Mouse (Mus musculus): ENCODE data around the gene Fkbp4.

Fkbp4 gene

GRCm38 (mm10) chr6:128438317-128438870 is at the start of gene Fkbp4:
Gene Fkbp4, minus strand, starts transcription at chr6:128438677.
- peak; percentile 88 for DNase-seq (ENCODE audit: low spot score)

DNA sequence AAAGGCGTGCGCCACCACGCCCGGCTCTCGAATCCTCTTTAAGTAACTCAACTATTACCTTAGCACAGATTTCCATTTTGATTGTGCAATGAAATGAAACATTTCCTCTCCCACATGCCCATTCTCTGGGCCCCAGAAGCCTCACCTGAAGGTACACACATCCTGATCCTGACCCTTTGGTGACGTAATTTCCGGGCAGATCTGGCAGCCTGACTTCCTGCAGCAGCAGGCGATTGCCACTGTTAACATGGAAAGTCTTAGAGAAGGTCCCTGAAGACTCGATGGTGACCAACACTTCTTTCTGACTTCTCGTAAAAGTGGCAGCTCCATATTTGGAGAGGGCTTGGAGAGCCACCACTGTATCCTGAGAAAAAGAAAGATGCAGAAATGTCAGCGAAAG is 49.3 kb upstream of the Fkbp4 start:
- DNase-seq (ENCODE audit: low spot score): no peak

- DNase-seq (ENCODE audit: low spot score): peak; percentile 99
Measured at GRCm38 (mm10) chr6:128479463-128480454, 41.3 kb upstream of the Fkbp4 start.

- no peak for DNase-seq (ENCODE audit: low spot score)
Measured at GRCm38 (mm10) chr6:128477495-128477894, 39.0 kb upstream of the Fkbp4 start.

- no peak for DNase-seq (ENCODE audit: low spot score)
Measured at GRCm38 (mm10) chr6:128474112-128474511, 35.6 kb upstream of the Fkbp4 start.

GRCm38 (mm10) chr6:128469451-128469850 is 31.0 kb upstream of the Fkbp4 start:
- DNase-seq (ENCODE audit: low spot score): peak; percentile 63

- no peak for DNase-seq (ENCODE audit: low spot score)
Measured at GRCm38 (mm10) chr6:128467298-128467697, 28.8 kb upstream of the Fkbp4 start.

- DNase-seq (ENCODE audit: low spot score): no peak
Measured at GRCm38 (mm10) chr6:128466563-128466962, 28.1 kb upstream of the Fkbp4 start.

DNA sequence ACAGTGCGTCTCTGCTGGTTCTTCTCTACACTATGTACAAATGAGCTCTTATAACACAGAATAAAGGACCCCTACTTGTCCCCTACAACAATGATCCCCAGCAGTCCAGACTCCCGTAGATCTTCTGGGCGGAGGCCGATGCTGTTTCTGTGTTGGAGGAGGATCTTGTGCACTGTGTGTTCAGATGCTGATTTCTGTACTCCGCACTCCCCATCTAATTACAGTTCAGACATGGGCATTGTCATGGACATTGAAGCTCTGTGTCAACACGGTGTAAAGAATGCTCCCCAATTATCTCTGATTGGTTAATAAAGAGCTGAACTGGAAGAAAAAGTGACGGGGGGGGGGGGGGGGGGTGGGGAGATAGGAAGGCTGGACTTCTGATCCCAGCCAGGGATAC is 27.6 kb upstream of the Fkbp4 start:
- DNase-seq (ENCODE audit: low spot score): no peak

DNA sequence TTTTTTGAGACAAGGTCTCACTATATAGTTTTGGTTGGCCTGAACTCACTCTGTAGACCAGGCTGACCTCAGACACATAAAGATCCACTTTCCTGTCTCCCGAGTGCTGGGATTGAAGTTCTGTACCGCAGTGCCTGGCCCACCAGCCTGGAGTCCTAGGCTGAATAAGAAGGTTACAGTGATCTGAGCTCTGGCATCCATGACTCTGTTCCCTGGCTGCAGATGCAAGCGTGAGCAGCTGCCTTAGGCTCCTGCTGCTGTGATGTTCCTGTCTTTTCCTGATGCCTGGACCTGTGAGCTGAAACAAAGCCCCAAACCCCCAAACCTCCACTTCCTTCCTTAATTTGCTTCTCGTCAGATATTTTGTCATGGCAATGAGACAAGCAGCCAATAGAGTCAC is 26.5 kb upstream of the Fkbp4 start:
- DNase-seq (ENCODE audit: low spot score): no peak

- no peak for DNase-seq (ENCODE audit: low spot score)
Measured at GRCm38 (mm10) chr6:128461606-128462005, 23.1 kb upstream of the Fkbp4 start.

DNA sequence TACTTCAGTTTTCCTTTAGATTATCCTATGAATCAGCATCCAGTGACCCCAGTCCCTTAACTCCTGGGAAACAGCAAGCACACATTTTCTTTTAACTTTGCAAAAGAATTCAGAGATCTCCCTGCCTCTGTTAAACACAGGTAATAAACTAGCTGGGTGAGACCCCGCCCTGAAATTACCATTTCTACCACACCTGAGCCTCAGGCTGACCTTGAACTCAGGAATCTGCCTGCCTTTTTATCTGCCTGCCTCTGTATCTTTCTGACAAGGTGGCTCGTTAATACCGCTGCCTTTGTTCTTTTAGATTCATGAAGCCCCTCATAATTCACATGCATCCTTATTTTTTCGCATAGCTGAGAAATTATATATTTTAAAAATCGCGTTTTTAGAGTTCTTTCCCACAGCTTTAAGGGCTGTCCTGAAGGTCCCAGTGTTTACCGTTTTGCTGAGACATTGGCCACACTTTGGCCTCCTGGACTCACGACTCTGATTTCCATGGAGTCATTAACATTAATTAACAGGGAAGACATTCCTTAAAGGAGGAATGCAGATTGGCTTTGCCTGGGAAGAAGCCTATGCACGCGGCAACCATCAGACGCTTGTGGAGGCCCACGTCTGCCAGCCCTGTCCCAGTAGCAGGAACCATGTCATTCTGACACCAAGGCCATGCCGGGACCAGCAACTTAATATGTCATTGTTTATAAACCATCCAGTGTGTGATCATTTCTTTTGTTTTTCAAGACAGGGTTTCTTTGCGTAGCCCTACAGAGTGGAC is 22.4 kb upstream of the Fkbp4 start:
- no peak for DNase-seq (ENCODE audit: low spot score)

- no peak for DNase-seq (ENCODE audit: low spot score)
Measured at GRCm38 (mm10) chr6:128460321-128460720, 21.8 kb upstream of the Fkbp4 start.

GRCm38 (mm10) chr6:128457186-128457585 is 18.7 kb upstream of the Fkbp4 start:
- no peak for DNase-seq (ENCODE audit: low spot score)

DNA sequence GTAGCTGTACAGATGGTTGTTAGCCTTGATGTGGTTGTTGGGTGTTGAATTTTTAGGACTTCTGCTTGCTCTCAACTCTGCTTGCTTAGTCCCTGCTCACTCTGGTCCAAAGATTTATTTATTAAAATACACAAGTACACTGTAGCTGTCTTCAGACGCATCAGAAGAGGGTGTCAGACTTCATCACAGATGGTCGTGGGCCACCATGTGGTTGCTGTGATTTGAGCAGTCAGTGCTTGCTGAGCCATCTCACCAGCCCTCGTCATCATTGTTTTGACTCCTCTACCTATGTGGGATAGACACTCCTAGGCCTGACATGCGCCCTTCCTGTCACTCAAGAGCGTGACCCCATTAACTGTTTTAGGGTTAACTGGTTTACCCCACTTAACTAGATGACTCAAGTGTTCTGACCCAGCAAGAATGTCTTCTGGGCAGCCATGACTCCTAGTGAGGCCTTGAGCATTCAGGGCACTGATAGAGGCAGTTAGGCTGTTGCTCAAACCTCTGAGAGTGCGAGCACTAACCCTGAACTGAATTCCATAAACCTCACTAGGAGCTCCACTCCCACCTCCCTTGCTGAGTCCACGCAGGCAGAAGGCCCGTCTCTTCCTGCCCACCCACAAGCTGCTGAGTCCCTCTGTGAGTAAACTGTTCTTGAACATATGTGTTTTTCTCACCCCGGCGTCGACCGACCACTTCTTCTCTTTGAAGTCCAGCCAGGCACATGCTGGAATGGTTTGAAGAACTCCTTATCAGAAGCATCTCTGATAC is 17.5 kb upstream of the Fkbp4 start:
- no peak for DNase-seq (ENCODE audit: low spot score)

DNA sequence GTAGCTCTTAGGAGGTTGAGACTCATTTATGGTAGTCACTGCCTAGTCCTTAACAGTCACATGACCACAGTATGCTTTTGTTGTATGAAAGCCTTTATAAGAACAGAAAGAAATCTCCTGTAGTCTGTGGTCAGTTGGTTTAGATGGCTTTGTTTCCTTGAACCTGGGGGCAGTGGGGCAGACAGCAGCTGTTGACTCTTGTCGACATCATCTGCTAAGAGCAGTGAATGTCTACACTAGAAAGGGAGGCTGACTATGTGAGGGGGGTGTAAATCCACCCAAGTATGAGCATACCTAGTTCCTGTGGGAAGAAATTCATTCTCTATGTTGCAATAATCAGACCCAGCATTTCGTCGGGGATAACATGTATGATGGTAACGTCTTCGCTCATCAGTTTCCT is 8.6 kb upstream of the Fkbp4 start:
- DNase-seq (ENCODE audit: low spot score): no peak

GRCm38 (mm10) chr6:128445761-128446535 is 7.5 kb upstream of the Fkbp4 start:
- DNase-seq (ENCODE audit: low spot score): peak; percentile 54

DNA sequence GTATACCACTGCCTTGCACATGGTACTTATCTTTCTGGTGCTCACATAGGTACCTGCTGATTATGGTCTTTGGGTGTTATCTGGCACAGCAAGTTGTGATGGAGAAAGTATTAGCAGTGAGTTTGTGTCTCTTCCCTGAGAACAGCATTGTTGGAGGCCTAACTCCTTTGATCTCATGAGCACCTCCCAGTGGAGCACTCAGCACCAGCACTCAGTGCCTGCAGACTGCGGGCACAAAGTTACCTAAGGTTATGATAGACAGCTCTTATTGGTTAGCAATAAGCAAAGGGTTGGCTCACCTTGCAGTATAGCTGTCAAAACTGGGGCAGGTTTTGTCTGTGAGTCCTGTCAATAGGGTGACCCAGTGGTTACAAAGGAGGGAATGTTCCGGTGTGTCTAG is 1.8 kb upstream of the Fkbp4 start:
- DNase-seq (ENCODE audit: low spot score): no peak

DNA sequence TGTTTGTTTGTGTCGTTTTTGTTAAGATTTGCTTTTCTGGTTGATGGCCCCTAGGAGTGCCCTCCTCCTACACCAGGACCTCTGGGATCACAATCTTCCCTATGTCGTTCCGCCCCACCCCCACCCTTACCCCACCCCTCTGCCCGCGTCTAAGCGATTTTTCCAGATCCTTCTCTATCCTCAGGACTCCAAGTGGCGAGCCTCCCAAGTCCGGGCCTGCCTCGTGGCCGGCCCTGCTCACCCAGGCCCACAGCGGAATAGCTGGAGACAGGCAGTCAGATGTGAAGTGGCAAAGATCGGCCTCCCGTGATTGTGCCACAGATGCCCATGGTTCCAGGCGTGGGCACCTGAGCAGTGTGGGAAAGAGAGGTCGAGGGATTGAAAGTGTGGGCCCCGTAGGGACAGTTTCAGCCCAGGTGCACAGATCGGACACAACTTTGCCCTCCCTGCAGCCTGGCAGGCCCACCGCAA is 429 bp upstream of the Fkbp4 start:
- no peak for DNase-seq (ENCODE audit: low spot score)

DNA sequence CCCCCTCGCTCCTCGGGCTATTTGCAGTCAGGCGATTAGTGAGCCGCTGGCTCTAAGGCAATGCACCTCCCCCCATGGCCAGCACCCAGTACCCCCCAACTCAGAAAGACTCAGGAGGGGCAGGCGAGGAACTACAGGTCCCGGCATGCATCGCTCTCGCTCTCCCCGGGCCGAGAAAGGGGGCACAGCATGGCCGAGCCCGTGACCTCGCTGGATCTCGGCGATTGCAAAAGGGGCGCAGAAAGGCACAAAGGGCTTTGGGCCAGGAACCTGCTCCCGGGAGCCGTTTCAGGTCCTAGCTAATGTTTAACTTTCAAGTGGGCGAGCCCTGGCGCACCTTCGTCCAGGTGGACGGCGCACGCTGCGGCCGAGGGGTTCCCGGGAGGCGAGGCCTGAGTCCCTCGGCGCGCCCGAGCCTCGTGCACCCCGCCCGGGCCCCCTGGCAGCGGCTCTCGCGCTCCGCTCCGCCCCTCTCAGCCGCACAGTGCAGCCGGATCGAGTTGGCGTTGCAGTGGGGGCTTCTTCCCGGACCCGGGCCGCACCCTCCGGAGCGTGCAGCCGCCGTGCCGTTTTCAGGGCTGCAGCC is 653 bp downstream of the Fkbp4 start:
- peak; percentile 61 for DNase-seq (ENCODE audit: low spot score)

- no peak for DNase-seq (ENCODE audit: low spot score)
Measured at GRCm38 (mm10) chr6:128437288-128437687, 1.2 kb downstream of the Fkbp4 start.

Data from ovary, postnatal 14 days (tissue).